Mouse (Mus musculus) splenic B cell, adult 2 months (primary cell): Measurements from ENCODE around the gene Hsd17b6.

Experiments
- DNase-seq: peaks from one replicate; pipeline ENCODE4 v3.0.0-alpha.2; 2011; ENCODE audit warnings: low read depth, low spot score
- H3K27me3 ChIP-seq: 2 replicates; pipeline ENCODE4 v1.6.1; 2012; ENCODE audit warnings: mild to moderate bottlenecking, low read length, moderate library complexity, mixed read lengths; ENCODE audit not compliant: control insufficient read depth, poor library complexity, insufficient read depth, severe bottlenecking
- H3K36me3 ChIP-seq: 2 replicates; pipeline ENCODE4 v1.6.1; 2012; ENCODE audit warnings: mild to moderate bottlenecking, low read length, moderate library complexity, mixed read lengths; ENCODE audit not compliant: control insufficient read depth, poor library complexity, insufficient read depth, severe bottlenecking

Gene Hsd17b6

DNA sequence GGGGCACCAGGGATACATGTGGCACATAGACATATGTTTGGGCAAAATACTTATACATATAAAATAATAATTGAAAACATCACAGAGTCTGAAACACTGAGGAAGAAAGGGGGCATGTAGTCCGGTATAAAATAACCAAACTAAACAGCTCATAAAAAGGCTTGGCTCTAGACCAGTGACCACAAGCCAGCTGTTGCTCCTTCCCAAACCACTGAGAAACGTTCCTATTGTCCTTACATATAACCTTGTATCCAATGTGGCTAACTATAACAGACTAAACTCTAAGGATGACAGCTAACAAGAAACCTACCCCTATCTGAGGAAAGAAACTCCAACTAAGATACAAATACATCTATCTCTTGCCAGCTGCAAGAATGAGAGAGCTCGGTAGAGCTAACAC, 33.3 kb downstream of the Hsd17b6 start:
- no peaks in the 10 kb centered on the region for H3K27me3 ChIP-seq
- no peaks in the 10 kb centered on the region for H3K36me3 ChIP-seq
- DNase-seq = no peak

DNA sequence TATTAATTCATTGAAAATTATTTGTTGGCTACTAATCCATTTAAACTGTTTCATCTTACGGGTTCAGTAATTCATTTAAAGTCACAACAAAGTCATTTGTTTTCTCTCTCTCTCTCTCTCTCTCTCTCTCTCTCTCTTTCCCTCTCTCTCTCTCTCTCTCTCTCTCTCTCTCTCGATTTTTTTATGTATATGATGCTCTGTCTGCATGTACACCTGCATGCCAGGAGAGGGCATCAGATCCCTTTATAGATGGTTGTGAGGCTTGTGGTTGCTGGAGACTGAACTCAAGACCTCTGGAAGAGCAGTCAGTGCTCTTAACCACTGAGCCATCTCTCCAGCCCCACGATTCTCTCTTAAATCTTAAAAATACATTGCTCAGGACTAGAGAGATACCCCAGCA, 36.3 kb downstream of the Hsd17b6 start:
- H3K27me3 ChIP-seq = no peaks in the 10 kb centered on the region
- DNase-seq = no peak
- no peaks in the 10 kb centered on the region for H3K36me3 ChIP-seq

DNA sequence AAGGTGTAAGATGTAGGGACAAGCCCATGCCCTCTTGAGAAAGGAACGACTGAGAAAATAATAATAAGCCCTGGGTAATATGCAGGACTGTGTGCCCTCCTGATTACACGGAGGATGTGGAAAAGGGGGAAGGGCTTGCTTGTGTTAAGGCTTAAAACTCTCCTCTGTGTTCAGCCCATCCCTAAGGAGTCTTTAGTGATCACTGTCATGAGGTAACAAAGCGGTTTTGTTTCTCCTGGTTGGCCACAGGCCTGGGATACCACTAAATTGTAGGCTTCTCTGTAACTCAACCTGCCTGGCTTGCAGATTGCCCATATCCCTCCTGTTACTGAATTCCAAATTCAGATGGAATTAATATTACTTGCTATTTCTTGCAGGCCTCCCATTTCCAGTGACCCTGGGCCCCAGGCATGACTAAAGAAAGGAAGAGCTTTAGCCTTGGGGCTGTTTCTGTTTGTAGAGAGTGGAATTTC, 37.0 kb downstream of the Hsd17b6 start:
- no peaks in the 10 kb centered on the region for H3K27me3 ChIP-seq
- DNase-seq = no peak
- no peaks in the 10 kb centered on the region for H3K36me3 ChIP-seq

DNA sequence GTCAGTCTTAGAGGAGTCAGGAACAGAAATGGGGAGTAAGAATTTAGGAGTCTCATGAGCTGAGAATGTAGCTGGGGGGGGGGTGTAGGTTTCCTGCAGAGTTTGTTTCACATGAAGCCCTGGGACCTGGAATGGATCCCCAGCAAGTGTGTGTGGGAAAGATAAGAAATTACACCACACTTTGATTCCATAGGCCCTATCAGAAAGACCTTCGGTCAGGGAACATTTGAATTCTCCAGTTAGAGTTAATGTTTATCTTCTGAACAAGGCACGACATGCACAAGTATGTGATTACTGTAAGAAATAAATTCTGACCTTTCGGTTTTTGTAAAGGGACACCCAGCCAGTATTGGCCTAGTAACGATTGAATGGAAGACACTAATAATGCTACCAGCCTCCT, 37.6 kb downstream of the Hsd17b6 start:
- DNase-seq = no peak
- no peaks in the 10 kb centered on the region for H3K36me3 ChIP-seq

DNA sequence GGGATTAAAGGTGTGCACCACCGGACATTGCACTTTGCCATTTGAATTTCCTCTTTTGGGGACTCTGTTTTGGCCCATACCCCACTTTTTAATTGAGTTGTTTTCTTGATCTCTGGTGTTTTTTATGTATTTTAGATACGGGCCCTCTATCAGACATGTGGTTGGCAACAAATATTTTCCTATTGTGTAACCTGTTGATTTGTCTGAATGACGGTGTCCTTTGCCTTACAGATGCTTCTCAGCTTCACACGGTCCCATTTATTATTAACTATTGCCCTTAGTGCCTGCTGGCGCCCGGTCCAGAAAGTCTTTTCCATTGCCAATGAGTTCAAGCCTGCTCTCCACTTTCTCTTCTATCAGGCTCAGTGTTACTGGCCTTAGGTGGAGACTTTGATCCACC, 40.9 kb downstream of the Hsd17b6 start:
- no peak for DNase-seq
- Histone ChIP-seq H3K36me3 (no peaks in the 10 kb centered on the region), H3K27me3 (no peaks in the 10 kb centered on the region)

More for the DNA sequence above, 37.6 kb downstream of the Hsd17b6 start:
- no peaks in the 10 kb centered on the region for H3K27me3 ChIP-seq

DNA sequence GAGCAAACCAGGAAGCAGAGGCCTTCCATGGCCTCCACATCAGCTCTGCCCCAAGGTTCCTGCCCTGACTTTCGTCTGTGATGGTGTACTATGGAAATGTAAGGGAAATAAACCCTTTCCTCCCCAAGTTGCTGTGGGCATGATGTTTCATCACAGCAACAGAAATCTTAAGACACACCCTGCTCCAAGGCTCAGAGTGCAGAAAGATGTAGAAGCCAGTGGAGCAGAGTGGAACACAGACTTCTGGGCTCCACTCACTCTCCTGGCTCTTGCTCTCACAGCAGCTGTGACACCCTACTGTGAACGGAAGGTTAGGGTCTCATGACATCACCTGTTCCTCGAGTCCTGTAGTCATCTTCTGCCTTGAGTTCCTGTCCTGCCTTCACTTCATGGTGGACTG, 43.4 kb downstream of the Hsd17b6 start:
- H3K36me3 ChIP-seq = no peaks in the 10 kb centered on the region
- DNase-seq = no peak
- no peaks in the 10 kb centered on the region for H3K27me3 ChIP-seq

DNA sequence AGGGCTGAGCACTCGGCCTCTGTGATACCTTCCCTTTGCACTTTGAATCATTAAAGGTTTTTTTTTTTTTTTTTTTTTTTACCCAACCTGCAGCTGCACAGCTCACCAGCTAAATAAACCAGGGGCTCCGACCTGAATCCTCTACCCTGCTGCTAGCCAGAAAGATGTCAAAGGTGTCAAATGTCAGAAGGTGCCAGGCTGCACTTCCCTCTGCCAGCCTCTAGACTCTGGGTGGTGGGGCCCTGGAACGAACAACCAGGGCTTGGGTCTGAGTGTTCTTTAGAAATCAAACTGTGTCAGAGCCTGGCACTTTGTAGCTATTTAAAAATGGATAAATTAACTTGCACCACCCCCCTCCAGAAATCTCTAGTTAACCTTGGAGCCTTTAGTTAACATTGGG, 45.0 kb downstream of the Hsd17b6 start:
- DNase-seq = no peak
- Histone ChIP-seq H3K27me3 (no peaks in the 10 kb centered on the region), H3K36me3 (no peaks in the 10 kb centered on the region)

DNA sequence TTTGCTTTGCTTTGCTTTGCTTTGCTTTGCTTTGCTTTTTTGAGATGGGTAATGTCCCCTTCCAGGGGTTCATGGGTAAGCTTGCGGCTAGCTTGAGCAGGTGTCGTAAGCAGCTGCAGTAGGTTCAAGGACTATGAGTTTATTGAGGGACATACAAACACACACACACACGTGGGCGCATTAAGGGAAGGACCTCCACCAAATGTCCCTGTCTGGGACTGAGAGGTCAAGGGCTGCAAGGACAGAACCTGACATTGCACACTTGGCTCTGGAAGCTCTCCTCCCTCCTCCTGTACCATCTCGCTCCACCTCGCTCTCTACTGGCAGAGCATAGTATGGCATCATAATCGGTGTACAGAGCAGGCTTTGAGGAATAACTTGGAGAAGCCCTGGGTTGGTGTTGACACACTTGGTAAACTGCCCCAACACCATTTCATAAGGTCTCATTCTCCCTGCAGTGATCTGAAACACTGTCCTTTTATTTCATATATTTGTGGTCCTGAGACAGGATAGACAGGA, 48.2 kb downstream of the Hsd17b6 start:
- DNase-seq = no peak
- H3K27me3 ChIP-seq = no peaks in the 10 kb centered on the region

DNA sequence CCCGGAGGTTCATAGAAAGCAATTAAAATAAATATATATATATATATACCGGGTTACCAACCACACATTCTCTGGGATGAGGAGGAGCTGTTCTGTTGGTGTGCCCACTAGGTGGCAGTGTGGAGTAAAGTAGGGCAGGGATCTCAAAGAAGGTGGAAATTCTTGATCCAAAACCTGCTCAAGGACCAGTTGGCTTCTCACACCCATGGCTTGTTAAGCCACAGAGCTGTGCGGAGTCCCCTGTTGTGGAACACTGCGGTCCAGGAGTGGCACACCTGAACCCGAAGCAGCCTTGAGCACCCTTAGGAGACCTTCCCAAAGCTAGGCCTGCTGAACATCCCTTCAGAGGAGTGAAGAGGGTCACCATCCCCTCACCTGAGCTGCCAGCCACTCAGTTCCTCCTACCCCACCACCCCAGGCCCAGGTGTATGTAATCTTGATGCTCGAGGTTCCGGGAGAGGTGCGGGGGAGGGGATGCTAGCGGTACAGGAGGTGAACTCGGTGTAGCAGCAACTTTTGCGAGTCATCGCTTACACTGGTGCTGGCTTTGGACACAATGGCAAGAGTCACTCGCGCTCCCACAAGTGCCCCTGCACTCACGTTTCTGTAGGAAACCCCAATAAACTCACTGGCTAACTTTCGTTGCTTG, 51.1 kb downstream of the Hsd17b6 start:
- peak; percentile 75 for DNase-seq
- H3K27me3 ChIP-seq = no peaks in the 10 kb centered on the region
- H3K36me3 ChIP-seq = no peaks in the 10 kb centered on the region

More for the DNA sequence above, 48.2 kb downstream of the Hsd17b6 start:
- no peaks in the 10 kb centered on the region for H3K36me3 ChIP-seq

DNA sequence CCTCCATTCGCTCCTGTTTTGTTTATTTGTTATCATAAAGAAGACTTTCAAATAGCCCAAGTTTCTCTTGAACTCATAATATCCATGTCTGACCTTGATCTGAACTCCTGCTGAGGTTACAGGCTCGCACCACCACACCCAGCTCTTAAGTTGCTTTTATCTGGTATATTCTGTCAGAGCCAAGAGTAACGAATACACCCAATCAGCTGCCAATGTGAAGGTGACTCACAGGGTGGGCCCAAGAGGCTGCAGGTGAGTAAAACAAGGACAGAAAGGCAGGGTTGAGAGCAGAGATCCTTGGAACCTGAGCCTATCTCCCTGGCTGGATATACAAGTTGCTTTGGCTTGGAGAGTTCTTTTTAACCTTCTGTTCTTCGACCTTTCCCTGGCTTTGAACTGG, 52.4 kb downstream of the Hsd17b6 start:
- no peak for DNase-seq

DNA sequence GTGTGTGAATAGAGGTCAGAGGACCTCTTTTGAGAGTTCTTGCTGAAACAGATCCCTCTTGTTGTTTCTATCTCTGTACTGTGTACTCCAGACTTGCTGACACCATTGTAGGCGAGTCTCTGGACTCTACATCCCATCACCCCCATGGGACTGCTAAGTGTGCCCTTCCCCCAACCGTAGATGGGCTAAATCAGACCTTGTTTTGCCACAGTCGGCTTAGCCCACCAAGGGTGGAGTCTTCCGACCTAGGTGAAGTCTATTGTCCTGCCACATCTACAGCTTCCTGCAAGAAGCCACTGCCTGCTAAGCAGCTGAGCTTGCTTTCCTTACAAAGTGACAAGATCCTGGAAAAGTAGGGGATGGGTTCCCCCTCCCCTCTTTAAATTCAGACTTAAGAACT, 55.6 kb downstream of the Hsd17b6 start:
- no peak for DNase-seq
- Histone ChIP-seq H3K27me3 (no peaks in the 10 kb centered on the region), H3K36me3 (no peaks in the 10 kb centered on the region)

More for the DNA sequence above, 52.4 kb downstream of the Hsd17b6 start:
- Histone ChIP-seq H3K36me3 (no peaks in the 10 kb centered on the region), H3K27me3 (no peaks in the 10 kb centered on the region)

DNA sequence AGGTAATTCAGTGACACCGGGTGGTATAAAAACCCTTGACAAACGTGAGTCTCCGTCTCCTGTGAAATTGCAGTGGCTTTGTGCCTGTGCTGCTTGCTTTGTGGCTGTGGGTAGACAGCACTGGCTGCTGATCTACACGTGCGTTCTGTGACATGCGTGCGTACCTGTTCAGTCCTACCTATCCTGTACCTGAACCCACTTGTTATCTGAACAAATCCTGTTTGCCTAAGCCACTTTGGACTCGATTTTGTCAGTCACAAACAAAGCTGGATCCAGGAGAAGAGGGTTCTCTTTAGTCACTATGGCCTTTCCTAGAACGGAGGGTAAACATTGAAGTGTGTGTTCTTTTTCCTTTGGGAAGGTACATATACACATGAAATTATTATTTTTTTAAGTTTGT, 56.0 kb downstream of the Hsd17b6 start:
- DNase-seq = no peak
- Histone ChIP-seq H3K27me3 (no peaks in the 10 kb centered on the region), H3K36me3 (no peaks in the 10 kb centered on the region)

DNA sequence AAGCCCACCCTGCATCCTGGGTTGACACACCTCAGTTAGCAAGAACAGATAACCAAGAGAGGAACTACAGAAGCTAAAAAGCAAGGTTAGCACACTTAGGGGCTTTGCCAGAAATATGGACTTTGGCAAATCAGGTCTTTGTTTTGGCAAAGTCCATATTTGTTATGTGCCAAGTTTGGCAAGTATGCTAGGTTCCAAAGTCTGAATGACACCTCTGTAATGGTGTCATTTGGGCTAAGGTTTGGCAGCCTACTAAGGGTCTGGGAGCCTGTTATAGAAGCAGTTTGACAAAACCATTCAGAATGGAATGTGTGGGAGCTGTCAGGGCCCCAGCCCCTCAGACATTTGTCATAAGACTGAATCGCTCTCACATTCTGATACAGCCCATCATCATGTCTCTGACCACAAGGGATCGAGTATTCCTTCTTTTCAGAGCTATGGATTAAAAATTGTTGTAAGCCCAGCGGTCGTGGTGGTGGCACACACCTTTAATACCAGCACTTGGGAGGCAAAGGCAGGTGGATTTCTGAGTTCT, 57.7 kb downstream of the Hsd17b6 start:
- Histone ChIP-seq H3K27me3 (no peaks in the 10 kb centered on the region), H3K36me3 (no peaks in the 10 kb centered on the region)
- DNase-seq = no peak

DNA sequence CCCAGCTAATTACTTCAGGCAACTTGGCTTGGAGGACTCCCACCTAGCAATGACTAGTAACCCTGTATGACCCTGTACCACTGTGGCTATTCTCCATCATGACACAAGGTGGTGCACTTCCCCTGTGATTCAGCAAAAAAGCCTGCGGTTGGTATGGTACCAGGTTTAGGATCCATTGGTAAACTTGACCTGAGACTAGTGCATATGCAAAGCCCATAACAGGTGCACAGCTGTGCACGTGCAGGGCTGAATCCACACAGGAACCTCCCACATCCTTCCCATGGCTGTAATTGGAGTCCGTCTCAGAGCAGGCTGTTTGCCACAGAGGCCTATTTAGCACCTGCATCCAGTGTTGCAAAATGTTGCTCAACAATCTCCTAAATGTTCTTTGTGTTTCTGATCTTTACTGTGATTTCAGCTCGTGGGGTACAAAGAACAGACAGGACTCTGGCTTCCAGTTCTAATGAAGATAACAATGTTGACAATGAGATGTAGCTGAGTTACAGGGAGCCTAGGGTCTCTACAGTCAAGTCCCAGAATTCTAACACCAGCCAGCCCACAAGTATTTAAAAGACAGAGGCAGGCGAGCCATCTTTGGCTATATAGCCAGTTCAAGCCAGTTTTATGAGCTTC, 61.9 kb downstream of the Hsd17b6 start:
- peak; percentile 68 for DNase-seq
- no peaks in the 10 kb centered on the region for H3K36me3 ChIP-seq
- H3K27me3 ChIP-seq = no peaks in the 10 kb centered on the region
